Mouse (Mus musculus) MEL (cell line): ENCODE measurements around the gene Hmgb1. TPM values are rescaled to one million over a fixed set of nuclear protein-coding genes. Genes with fewer than 3 reads are reported as not detected.
A peak's percentile ranks its signal among the peaks of the same experiment; 100 is the strongest.

Experiments used
- DNase-seq: peaks from one replicate; pipeline ENCODE4 v3.0.0; 2011; ENCODE audit warnings: low read depth, low spot score
- H3K27ac ChIP-seq: 2 replicates; pipeline ENCODE4 v1.5.1; 2012; ENCODE audit warnings: low read depth, mild to moderate bottlenecking, control low read depth, low read length, moderate library complexity; ENCODE audit not compliant: control insufficient read depth
- H3K27me3 ChIP-seq, 2 experiments: fragments of 150-350 bp in 1 of 2; sonication (generic) in 1 of 2; 2 replicates each; pipeline ENCODE4 v1.6.1; 2012; ENCODE audit warnings: low read length in 2 of 2, mild to moderate bottlenecking in 2 of 2, improper control_type of control experiment in 1 of 2, moderate library complexity in 1 of 2; ENCODE audit not compliant: insufficient read depth in 2 of 2, control insufficient read depth in 1 of 2
- H3K36me3 ChIP-seq, 2 experiments: 2 replicates each; pipeline ENCODE4 v1.6.1; 2012 to 2014; ENCODE audit warnings: low read length in 2 of 2, improper control_type of control experiment in 1 of 2, inconsistent platforms in 1 of 2, mild to moderate bottlenecking in 1 of 2; ENCODE audit not compliant: insufficient read depth in 2 of 2, control insufficient read depth in 1 of 2
- H3K4me1 ChIP-seq, 2 experiments: fragments of 150-350 bp in 1 of 2; sonication (generic) in 1 of 2; 2 replicates each; pipeline ENCODE4 v1.6.1; 2012; ENCODE audit warnings: low read length in 2 of 2, improper control_type of control experiment in 1 of 2, mild to moderate bottlenecking in 1 of 2; ENCODE audit not compliant: insufficient read depth in 2 of 2, control insufficient read depth in 1 of 2
- H3K4me3 ChIP-seq, 2 experiments: fragments of 150-350 bp in 1 of 2; sonication (generic) in 1 of 2; 2 replicates each; pipeline ENCODE4 v1.5.1; 2012; ENCODE audit warnings: low read depth in 2 of 2, low read length in 2 of 2, mild to moderate bottlenecking in 2 of 2, moderate library complexity in 2 of 2, control low read depth in 1 of 2, improper control_type of control experiment in 1 of 2; ENCODE audit not compliant: control insufficient read depth in 1 of 2, insufficient read depth in 1 of 2
- H3K79me2 ChIP-seq: 2 replicates; pipeline ENCODE4 v1.6.1; 2012; ENCODE audit warnings: mild to moderate bottlenecking, low read length, moderate library complexity; ENCODE audit not compliant: control insufficient read depth, poor library complexity, insufficient read depth
- H3K9ac ChIP-seq: 2 replicates; pipeline ENCODE4 v1.6.1; 2012; ENCODE audit warnings: low read depth, mild to moderate bottlenecking, control low read depth, low read length, moderate library complexity; ENCODE audit not compliant: control insufficient read depth, poor library complexity, severe bottlenecking
- H3K9me3 ChIP-seq: fragments of 150-350 bp; sonication (generic); replicated peaks from 2 replicates; pipeline ENCODE4 v1.6.1; 2012; ENCODE audit warnings: mild to moderate bottlenecking, low read length, improper control_type of control experiment, moderate library complexity; ENCODE audit not compliant: insufficient read depth
- BHLHE40 ChIP-seq: IDR thresholded peaks from 2 replicates; pipeline ENCODE4 v1.6.1; 2012; ENCODE audit warnings: low read depth, mild to moderate bottlenecking, inconsistent platforms, low read length, improper control_type of control experiment, borderline replicate concordance
- CHD1 ChIP-seq: IDR thresholded peaks from 2 replicates; pipeline ENCODE4 v1.6.1; 2012; ENCODE audit warnings: low read depth, mild to moderate bottlenecking, inconsistent platforms, low read length, improper control_type of control experiment
- CHD2 ChIP-seq: IDR thresholded peaks from 2 replicates; pipeline ENCODE4 v1.6.1; 2011; ENCODE audit warnings: low read length, improper control_type of control experiment
- CTCF ChIP-seq, 3 experiments: IDR thresholded peaks in 2 of 3; conservative IDR thresholded peaks in 1 of 3; 2 replicates each; pipeline ENCODE4 v1.5.1; 2011 to 2012; ENCODE audit warnings: low read length in 3 of 3, low read depth in 2 of 3, mild to moderate bottlenecking in 2 of 3, improper control_type of control experiment in 1 of 3, inconsistent platforms in 1 of 3, mixed read lengths in 1 of 3, moderate library complexity in 1 of 3; ENCODE audit not compliant: control insufficient read depth in 1 of 3, insufficient read depth in 1 of 3, poor library complexity in 1 of 3, severe bottlenecking in 1 of 3
- ELF1 ChIP-seq: IDR thresholded peaks from 2 replicates; pipeline ENCODE4 v1.6.1; 2014; ENCODE audit warnings: low read depth, mild to moderate bottlenecking, inconsistent platforms, low read length, improper control_type of control experiment, moderate library complexity
- EP300 ChIP-seq, 2 experiments: IDR thresholded peaks; 2 replicates each; pipeline ENCODE4 v1.6.1; 2011; ENCODE audit warnings: improper control_type of control experiment in 2 of 2, low read length in 2 of 2, low read depth in 1 of 2, mild to moderate bottlenecking in 1 of 2
- ETS1 ChIP-seq: IDR thresholded peaks from 2 replicates; pipeline ENCODE4 v1.6.1; 2012; ENCODE audit warnings: low read depth, mild to moderate bottlenecking, inconsistent platforms, low read length, improper control_type of control experiment, moderate library complexity
- GABPA ChIP-seq: IDR thresholded peaks from 2 replicates; pipeline ENCODE4 v1.6.1; 2012; ENCODE audit warnings: low read depth, mild to moderate bottlenecking, inconsistent platforms, low read length, improper control_type of control experiment, moderate library complexity
- GATA1 ChIP-seq: IDR thresholded peaks from 2 replicates; pipeline ENCODE4 v1.6.1; 2011; ENCODE audit warnings: low read depth, low read length, improper control_type of control experiment
- HCFC1 ChIP-seq: IDR thresholded peaks from 2 replicates; pipeline ENCODE4 v1.6.1; 2012; ENCODE audit warnings: low read depth, mild to moderate bottlenecking, inconsistent platforms, low read length, improper control_type of control experiment, moderate library complexity
- JUND ChIP-seq: IDR thresholded peaks from 2 replicates; pipeline ENCODE4 v1.6.1; 2011; ENCODE audit warnings: low read depth, mild to moderate bottlenecking, improper control_type of control experiment, low read length
- KAT2A ChIP-seq: conservative IDR thresholded peaks from 2 replicates; pipeline ENCODE4 v1.6.1; 2012; ENCODE audit warnings: low read depth, low read length, improper control_type of control experiment, inconsistent platforms
- MAFK ChIP-seq: IDR thresholded peaks from 2 replicates; pipeline ENCODE4 v1.6.1; 2011; ENCODE audit warnings: low read depth, mild to moderate bottlenecking, low read length, improper control_type of control experiment, borderline replicate concordance
- MAX ChIP-seq: IDR thresholded peaks from 2 replicates; pipeline ENCODE4 v1.6.1; 2011; ENCODE audit warnings: low read length, improper control_type of control experiment
- MAZ ChIP-seq: IDR thresholded peaks from 2 replicates; pipeline ENCODE4 v1.6.1; 2012; ENCODE audit warnings: low read depth, mild to moderate bottlenecking, inconsistent platforms, low read length, improper control_type of control experiment
- MEF2A ChIP-seq: IDR thresholded peaks from 2 replicates; pipeline ENCODE4 v1.6.1; 2014; ENCODE audit warnings: low read depth, mild to moderate bottlenecking, inconsistent platforms, low read length, improper control_type of control experiment; ENCODE audit not compliant: poor library complexity, insufficient replicate concordance, severe bottlenecking; ENCODE audit errors: extremely low read depth
- MYB ChIP-seq: IDR thresholded peaks from 2 replicates; pipeline ENCODE4 v1.6.1; 2011; ENCODE audit warnings: mild to moderate bottlenecking, low read depth, low read length, improper control_type of control experiment
- MYC ChIP-seq: IDR thresholded peaks from 2 replicates; pipeline ENCODE4 v1.6.1; 2011; ENCODE audit warnings: low read depth, mild to moderate bottlenecking, low read length, improper control_type of control experiment, moderate library complexity
- NELFE ChIP-seq: IDR thresholded peaks from 2 replicates; pipeline ENCODE4 v1.6.1; 2011; ENCODE audit warnings: low read depth, low read length, improper control_type of control experiment
- POLR2A ChIP-seq, 2 experiments: IDR thresholded peaks; 2 replicates each; pipeline ENCODE4 v1.6.1; 2011 to 2012; ENCODE audit warnings: low read length in 2 of 2, mild to moderate bottlenecking in 2 of 2, control low read depth in 1 of 2, improper control_type of control experiment in 1 of 2, low read depth in 1 of 2, moderate library complexity in 1 of 2; ENCODE audit not compliant: control insufficient read depth in 1 of 2, insufficient read depth in 1 of 2, poor library complexity in 1 of 2
- POLR2AphosphoS2 ChIP-seq: IDR thresholded peaks from 2 replicates; pipeline ENCODE4 v1.6.1; 2011; ENCODE audit warnings: low read length, improper control_type of control experiment
- POLR2AphosphoS5 ChIP-seq: IDR thresholded peaks from 2 replicates; pipeline ENCODE4 v1.6.1; 2012; ENCODE audit warnings: low read depth, borderline replicate concordance, mild to moderate bottlenecking, inconsistent platforms, low read length, moderate library complexity, mixed read lengths
- RAD21 ChIP-seq: IDR thresholded peaks from 2 replicates; pipeline ENCODE4 v1.6.1; 2011; ENCODE audit warnings: mild to moderate bottlenecking, low read depth, low read length, improper control_type of control experiment
- RCOR1 ChIP-seq: IDR thresholded peaks from 2 replicates; pipeline ENCODE4 v1.6.1; 2012; ENCODE audit warnings: low read depth, mild to moderate bottlenecking, inconsistent platforms, low read length, improper control_type of control experiment
- SIN3A ChIP-seq: IDR thresholded peaks from 2 replicates; pipeline ENCODE4 v1.6.1; 2012; ENCODE audit warnings: low read length, improper control_type of control experiment, inconsistent platforms
- SMC3 ChIP-seq: IDR thresholded peaks from 2 replicates; pipeline ENCODE4 v1.6.1; 2011; ENCODE audit warnings: low read depth, low read length, improper control_type of control experiment
- TAL1 ChIP-seq: IDR thresholded peaks from 2 replicates; pipeline ENCODE4 v1.6.1; 2012; ENCODE audit warnings: mild to moderate bottlenecking, inconsistent platforms, low read length, moderate library complexity, mixed read lengths
- TBP ChIP-seq: IDR thresholded peaks from 2 replicates; pipeline ENCODE4 v1.8.0; 2011; ENCODE audit warnings: low read depth, low read length, improper control_type of control experiment
- TCF12 ChIP-seq: IDR thresholded peaks from 2 replicates; pipeline ENCODE4 v1.6.1; 2014; ENCODE audit warnings: low read depth, mild to moderate bottlenecking, inconsistent platforms, low read length, improper control_type of control experiment, moderate library complexity
- USF1 ChIP-seq: IDR thresholded peaks from 2 replicates; pipeline ENCODE4 v1.6.1; 2014; ENCODE audit warnings: low read depth, mild to moderate bottlenecking, inconsistent platforms, low read length, improper control_type of control experiment, moderate library complexity
- USF2 ChIP-seq, 2 experiments: IDR thresholded peaks; 2 replicates each; pipeline ENCODE4 v1.6.1; 2011 to 2012; ENCODE audit warnings: improper control_type of control experiment in 2 of 2, low read length in 2 of 2, borderline replicate concordance in 1 of 2, inconsistent platforms in 1 of 2, low read depth in 1 of 2, mild to moderate bottlenecking in 1 of 2; ENCODE audit not compliant: insufficient read depth in 1 of 2
- ZC3H11A ChIP-seq: IDR thresholded peaks from 2 replicates; pipeline ENCODE4 v1.6.1; 2012; ENCODE audit warnings: low read depth, mild to moderate bottlenecking, inconsistent platforms, low read length, improper control_type of control experiment
- ZKSCAN1 ChIP-seq: IDR thresholded peaks from 2 replicates; pipeline ENCODE4 v1.6.1; 2012; ENCODE audit warnings: low read depth, mild to moderate bottlenecking, inconsistent platforms, low read length, improper control_type of control experiment, moderate library complexity
- ZMIZ1 ChIP-seq: IDR thresholded peaks from 2 replicates; pipeline ENCODE4 v1.6.1; 2012; ENCODE audit warnings: low read depth, mild to moderate bottlenecking, inconsistent platforms, low read length, improper control_type of control experiment, moderate library complexity
- ZNF384 ChIP-seq: IDR thresholded peaks from 2 replicates; pipeline ENCODE4 v1.6.1; 2012; ENCODE audit warnings: low read depth, mild to moderate bottlenecking, inconsistent platforms, low read length, improper control_type of control experiment
- polyA plus RNA-seq, 2 experiments: library from polyadenylated mRNA; stranded (reverse) in 1 of 2; unstranded in 1 of 2; fragments of >175 nt in 1 of 2; fragments of >200 nt in 1 of 2; gene quantifications; 2 replicates each; pipeline versions ENCODE4 v1.2.1 to v1.2.4; 2012; ENCODE audit warnings: low replicate concordance in 2 of 2, low read depth in 1 of 2; ENCODE audit not compliant: insufficient read length in 2 of 2, insufficient read depth in 1 of 2, missing spikeins in 1 of 2
- total RNA-seq: library from RNA; depleted of rRNA; stranded (reverse); fragments of 300-350 nt; gene quantifications from 2 replicates; pipeline ENCODE4 v1.2.3, GENCODE M21; 2012; rRNA removed

Gene Hmgb1
- total RNA-seq (678 and 686 TPM in 2 replicates), polyA plus RNA-seq (100 to 1,000 TPM in 1 of 2 experiments, not detected in 1; 600 TPM)

DNA sequence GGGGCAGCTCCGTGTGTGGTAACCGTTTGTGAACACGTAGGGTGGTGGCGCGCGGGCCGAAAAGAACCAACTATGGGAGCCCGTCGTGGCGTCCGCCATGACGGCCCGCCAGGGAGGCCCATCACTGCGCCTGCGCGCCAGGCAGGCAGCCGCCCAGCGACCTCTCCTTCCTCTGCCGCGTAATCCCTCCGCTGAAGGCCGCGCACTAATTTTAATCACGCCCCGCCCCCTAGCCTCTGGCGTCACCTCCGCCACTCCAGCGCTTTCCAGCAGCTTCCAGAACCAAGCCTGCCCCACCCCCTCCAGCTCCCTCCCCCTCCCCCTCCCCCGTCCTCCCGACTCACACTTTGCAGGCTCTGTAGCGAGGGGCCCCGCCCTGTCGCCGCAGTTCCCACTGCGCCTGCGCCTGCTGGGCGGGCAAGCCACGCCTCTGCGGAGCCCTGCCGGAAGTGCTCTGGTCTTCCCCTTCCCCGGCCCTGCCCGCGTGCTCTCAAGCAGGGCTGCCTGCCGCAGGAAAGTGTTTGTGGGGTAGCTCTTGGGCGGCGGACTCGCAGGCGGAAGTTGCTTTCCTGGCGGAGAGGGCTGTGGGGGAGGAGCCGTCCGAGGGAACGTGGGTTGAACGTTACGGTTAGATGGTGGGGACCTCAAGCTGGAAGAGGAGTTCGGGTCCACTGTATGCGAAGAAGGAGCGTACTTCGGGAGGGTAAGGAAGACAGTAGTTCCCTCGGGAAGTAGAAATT lies at the start of gene Hmgb1, which contains the start of gene Uspl1:
Gene Hmgb1 (minus strand): TSS at position 386 of the 740 bp plus-strand sequence.
Gene Uspl1 (plus strand): TSS at position 247 of the 740 bp plus-strand sequence.
- Histone ChIP-seq H3K79me2 (peaks cover 39% of the 10 kb centered on the region), H3K4me1 (peaks cover 19 to 24% of the 10 kb centered on the region in 2 experiments), H3K36me3 (peaks cover 26 to 51% of the 10 kb centered on the region in 2 experiments), H3K27ac (peak within 1 kb of the TSS; percentile 94), H3K9ac (peak within 1 kb of the TSS; percentile 89), H3K27me3 (no peaks in the 10 kb centered on the region), H3K9me3 (no peaks in the 10 kb centered on the region), H3K4me3 (peak within 1 kb of the TSS; percentile 77 to 80)
- DNase-seq, result peak; percentile 100
- TF ChIP-seq BHLHE40, result no peak; the same call in 1 of the 2 replicates
- peak; percentile 1; the same call in 1 of the 2 replicates for TF ChIP-seq ZNF384
- peak; percentile 99 for TF ChIP-seq POLR2AphosphoS2
- no peak for TF ChIP-seq CTCF (IDR thresholded peaks at IDR 0.05 in 2 of 3, conservative IDR thresholded peaks at IDR 0.05 in 1 of 3; ENCODE audit: control insufficient read depth in 1 of 3, insufficient read depth in 1 of 3, low read depth in 2 of 3, low read length in 3 of 3, poor library complexity in 1 of 3, severe bottlenecking in 1 of 3)
- TF ChIP-seq MYC, result peak; percentile 98
- 0 out of 2 replicates have a peak, but pooled peaks have one; percentile 88 for TF ChIP-seq POLR2AphosphoS5
- TF ChIP-seq ZMIZ1, result peak; percentile 94
- peak; percentile 91 for TF ChIP-seq TBP
- no peak for TF ChIP-seq USF2 (IDR thresholded peaks at IDR 0.05; ENCODE audit: borderline replicate concordance in 1 of 2, insufficient read depth in 1 of 2, low read depth in 1 of 2, low read length in 2 of 2)
- peak; percentile 65; the same call in 1 of the 2 replicates for TF ChIP-seq CHD2
- peak; percentile 44; the same call in 1 of the 2 replicates for TF ChIP-seq RCOR1
- peak; percentile 95 for TF ChIP-seq MAZ
- TF ChIP-seq GABPA, result no peak
- no peak for TF ChIP-seq ZKSCAN1
- TF ChIP-seq NELFE, result peak; percentile 99
- peak; percentile 97 for TF ChIP-seq HCFC1
- peak; percentile 63 for TF ChIP-seq ETS1
- peak in 1 of 2 experiments; percentile 33; a peak in 1 of 4 replicates for TF ChIP-seq EP300 (IDR thresholded peaks at IDR 0.05; ENCODE audit: low read depth in 1 of 2, low read length in 2 of 2)
- TF ChIP-seq SMC3, result no peak
- TF ChIP-seq MEF2A, result no peak; the same call in 1 of the 2 replicates
- TF ChIP-seq MAFK, result no peak
- TF ChIP-seq ELF1, result peak; percentile 93
- TF ChIP-seq GATA1, result no peak
- no peak for TF ChIP-seq MYB
- TF ChIP-seq USF1, result peak; percentile 50; the same call in 1 of the 2 replicates
- no peak for TF ChIP-seq RAD21
- peak; percentile 96 for TF ChIP-seq SIN3A
- no peak for TF ChIP-seq ZC3H11A
- no peak for TF ChIP-seq TAL1
- TF ChIP-seq CHD1, result no peak; the same call in 1 of the 2 replicates
- TF ChIP-seq JUND, result no peak
- TF ChIP-seq POLR2A (IDR thresholded peaks at IDR 0.05; ENCODE audit: control insufficient read depth in 1 of 2, insufficient read depth in 1 of 2, low read depth in 1 of 2, low read length in 2 of 2, poor library complexity in 1 of 2), result peak; percentile 93 to 99
- TF ChIP-seq KAT2A, result peak; percentile 85
- TF ChIP-seq MAX, result peak; percentile 96
- peak; percentile 87 for TF ChIP-seq TCF12
